Mouse (Mus musculus) E14TG2a.4 (cell line): Measurements from ENCODE around the gene Cetn4.

Experiments used
- CTCF ChIP-seq: conservative IDR thresholded peaks from 2 replicates; pipeline ENCODE4 v1.5.1; 2014; ENCODE audit warnings: low read length
- POU5F1 ChIP-seq: IDR thresholded peaks from 2 replicates; pipeline ENCODE4 v1.6.1; 2014; ENCODE audit warnings: low read length, borderline replicate concordance

- no peak for TF ChIP-seq CTCF
- no peak for TF ChIP-seq POU5F1
Measured at GRCm38 (mm10) chr3:37328489-37328888, 16.0 kb upstream of the Cetn4 start.
